Mouse (Mus musculus) heart, postnatal 25 days (tissue): ENCODE measurements around the gene Spout1. TPM values are rescaled to one million over a fixed set of nuclear protein-coding genes. Genes with fewer than 3 reads are reported as not detected.
A peak's percentile ranks its signal among the peaks of the same experiment; 100 is the strongest.
"Not testable (repeated sequence)": the region's sequence is repeated elsewhere in the genome, so short reads cannot be mapped to it uniquely, and the experiment has no call there.

Experiments
- DNase-seq: peaks from one replicate; pipeline ENCODE4 v3.0.0; 2022; ENCODE audit warnings: low spot score
- intact Hi-C: fragments of 180-260 bp; cut with DNase I; formaldehyde crosslinking; loops from one replicate; pipeline ENCODE4 v1.15.1; 2025
- total RNA-seq, 2 experiments: library from RNA; stranded (reverse); gene quantifications; 2 replicates each; pipeline ENCODE4 v1.2.3; 2021

The Spout1 gene
- total RNA-seq, 2 experiments from 2014 or later, result 4.5 to 6.1 TPM

- no peak for DNase-seq
Observed at GRCm38 (mm10) chr2:30183721-30184120, 5.5 kb upstream of the Spout1 start.

GRCm38 (mm10) chr2:30182424-30182823 is 4.2 kb upstream of the Spout1 start:
- intact Hi-C loops, result no loop called here
- no peak for DNase-seq

More at GRCm38 (mm10) chr2:30183721-30184120, 5.5 kb upstream of the Spout1 start:
- intact Hi-C loops, result no loop called here

GRCm38 (mm10) chr2:30178711-30179110 is 452 bp upstream of the Spout1 start:
- intact Hi-C loops, result loop anchor here (2.0 kb wide), 2 partner anchors 28 to 58 kb away; partner anchors contain the start of gene Lrrc8a
- not testable (repeated sequence) for DNase-seq

GRCm38 (mm10) chr2:30176561-30176960 is 1.7 kb downstream of the Spout1 start:
- no peak for DNase-seq
- intact Hi-C loops, result no loop called here

GRCm38 (mm10) chr2:30175897-30176296 is 2.4 kb downstream of the Spout1 start:
- no peak for DNase-seq
- intact Hi-C loops, result no loop called here

- no peak for DNase-seq
- intact Hi-C loops, result loop anchor here (5.0 kb wide), 1 partner anchor 99 kb away; no protein-coding TSS in a partner anchor
Observed at GRCm38 (mm10) chr2:30173541-30174240, 4.6 kb downstream of the Spout1 start.

- intact Hi-C loops, result loop anchor here (5.0 kb wide), 1 partner anchor 100 kb away; no protein-coding TSS in a partner anchor
Observed at GRCm38 (mm10) chr2:30171997-30172382, 6.3 kb downstream of the Spout1 start.

GRCm38 (mm10) chr2:30171371-30171996 is 6.8 kb downstream of the Spout1 start, which contains the start of gene Endog:
Endog (plus strand) TSS chr2:30171493.
- DNase-seq, result peak; percentile 85
- intact Hi-C loops, result loop anchor here (5.0 kb wide), 1 partner anchor 101 kb away; no protein-coding TSS in a partner anchor

More at GRCm38 (mm10) chr2:30171997-30172382, 6.3 kb downstream of the Spout1 start:
- DNase-seq, result no peak

- no peak for DNase-seq
Observed at GRCm38 (mm10) chr2:30166677-30167076, 11.6 kb downstream of the Spout1 start.

GRCm38 (mm10) chr2:30164340-30164932 is 13.8 kb downstream of the Spout1 start:
- intact Hi-C loops, result loop anchor here (5.0 to 10.0 kb wide), 2 partner anchors 57 to 120 kb away; partner anchors contain the start of gene Wdr34
- DNase-seq, result no peak

More at GRCm38 (mm10) chr2:30166677-30167076, 11.6 kb downstream of the Spout1 start:
- intact Hi-C loops, result loop anchor here (10.0 kb wide), 1 partner anchor 122 kb away; the partner anchor contains the start of gene Wdr34

GRCm38 (mm10) chr2:30161809-30162208 is 16.4 kb downstream of the Spout1 start:
- intact Hi-C loops, result loop anchor here (2.0 to 10.0 kb wide), 3 partner anchors 33 to 117 kb away; partner anchors contain the start of gene Wdr34
- DNase-seq, result no peak

- intact Hi-C loops, result loop anchor here (5.0 to 10.0 kb wide), 2 partner anchors 53 to 115 kb away; partner anchors contain the start of gene Wdr34
- DNase-seq, result not testable (repeated sequence)
Observed at GRCm38 (mm10) chr2:30159871-30160270, 18.4 kb downstream of the Spout1 start.

GRCm38 (mm10) chr2:30152616-30153015 is 25.6 kb downstream of the Spout1 start:
- intact Hi-C loops, result loop anchor here (5.0 kb wide), 1 partner anchor 35 kb away; no protein-coding TSS in a partner anchor
- DNase-seq, result no peak

GRCm38 (mm10) chr2:30151840-30152239 is 26.4 kb downstream of the Spout1 start:
- DNase-seq, result no peak
- intact Hi-C loops, result loop anchor here (5.0 kb wide), 1 partner anchor 35 kb away; no protein-coding TSS in a partner anchor

GRCm38 (mm10) chr2:30147466-30147865 is 30.8 kb downstream of the Spout1 start:
- intact Hi-C loops, result no loop called here
- peak; percentile 31 for DNase-seq

GRCm38 (mm10) chr2:30144436-30144835 is 33.8 kb downstream of the Spout1 start:
- no peak for DNase-seq
- intact Hi-C loops, result no loop called here

- intact Hi-C loops, result not testable (repeated sequence)
Observed at GRCm38 (mm10) chr2:30140021-30140420, 38.2 kb downstream of the Spout1 start.

GRCm38 (mm10) chr2:30136458-30136857 is 41.8 kb downstream of the Spout1 start:
- intact Hi-C loops, result no loop called here
- DNase-seq, result no peak

More at GRCm38 (mm10) chr2:30140021-30140420, 38.2 kb downstream of the Spout1 start:
- not testable (repeated sequence) for DNase-seq

- no peak for DNase-seq
Observed at GRCm38 (mm10) chr2:30134928-30135620, 43.2 kb downstream of the Spout1 start.

More at GRCm38 (mm10) chr2:30134928-30135620, 43.2 kb downstream of the Spout1 start:
- intact Hi-C loops, result no loop called here
